Mouse (Mus musculus) spleen, adult 2 months (tissue): Measurements from ENCODE around the gene Tspo2.

Experiments used
- CTCF ChIP-seq: fragments of 200-500 bp; IDR thresholded peaks from 2 replicates; pipeline ENCODE4 v1.5.1; 2011; ENCODE audit warnings: mild to moderate bottlenecking, inconsistent platforms; ENCODE audit not compliant: insufficient read depth, insufficient read length, insufficient replicate concordance; ENCODE audit errors: extremely low read depth
- POLR2A ChIP-seq: fragments of 200-500 bp; IDR thresholded peaks from 2 replicates; pipeline ENCODE4 v1.6.1; 2011; ENCODE audit warnings: low read depth, low read length, inconsistent platforms

DNA sequence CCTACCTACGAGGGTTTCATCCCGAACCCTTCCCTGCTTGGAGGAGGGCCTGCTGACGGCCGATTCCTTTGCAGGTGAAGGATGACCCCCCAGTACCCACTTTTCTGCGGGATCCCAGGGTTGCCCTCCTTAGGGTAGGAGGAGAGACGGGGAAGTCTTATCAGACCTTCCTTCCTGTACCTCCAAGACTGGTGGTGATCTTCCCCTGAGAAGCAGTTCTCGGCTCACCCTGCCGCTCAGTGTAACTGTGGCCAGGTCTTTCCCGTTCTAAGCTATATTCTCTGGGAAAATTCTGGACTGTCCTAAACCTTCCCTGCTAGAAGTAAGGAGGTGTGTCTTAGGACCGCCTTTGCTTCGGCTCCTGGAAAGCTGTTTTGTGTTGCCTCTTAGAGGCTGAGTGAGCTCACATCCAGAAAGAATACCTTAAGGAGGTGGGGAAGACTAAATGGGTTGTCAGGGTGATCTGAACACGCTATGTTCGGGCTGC, 41.0 kb downstream of the Tspo2 start:
- no peak for TF ChIP-seq POLR2A
- no peak for TF ChIP-seq CTCF
